Comparison of ENCODE assay signal across 8 mouse cellular contexts in the genomic region with DNA sequence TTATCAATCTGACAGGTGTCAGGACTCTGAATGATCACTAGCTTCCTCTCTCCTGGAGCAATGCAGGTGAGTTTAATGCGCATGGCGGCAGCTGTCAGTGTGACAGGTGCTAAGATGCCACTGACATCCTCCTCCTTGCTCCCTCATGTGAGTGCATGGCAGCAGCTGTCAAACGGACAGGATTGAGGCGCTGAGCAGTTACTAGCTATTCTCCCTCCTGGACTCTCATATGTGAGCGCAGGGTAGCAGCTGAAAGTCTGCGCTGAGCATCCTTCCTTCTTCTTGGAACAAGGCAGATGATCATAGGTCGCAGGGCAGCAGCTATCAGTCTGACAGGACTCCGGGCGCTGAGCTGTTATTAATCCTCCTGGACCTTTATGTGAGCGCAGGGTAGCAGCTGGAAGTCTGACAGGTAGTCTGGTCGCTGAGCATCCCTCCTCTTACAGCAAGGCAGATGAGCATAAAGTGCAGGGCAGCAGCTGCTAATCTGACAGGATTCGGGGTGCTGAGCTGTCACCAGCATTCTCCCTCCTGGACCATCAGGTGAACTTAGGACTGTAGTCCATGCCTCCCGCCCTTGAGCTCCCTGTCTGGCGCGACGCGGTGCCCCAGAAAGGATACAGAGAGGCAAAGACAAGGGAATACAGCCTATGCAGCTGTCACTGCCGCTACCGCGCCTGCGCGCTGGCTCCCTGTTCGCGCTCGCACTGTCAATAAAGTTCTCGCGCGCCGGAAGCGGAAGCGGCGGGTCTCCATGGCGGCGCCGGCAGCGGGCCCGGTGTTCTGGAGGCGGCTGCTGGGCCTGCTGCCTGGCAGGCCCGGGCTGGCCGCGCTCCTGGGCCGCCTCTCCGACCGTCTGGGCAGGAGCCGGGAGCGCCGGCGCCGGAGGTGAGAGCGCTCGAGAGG. TPM values are rescaled to one million over a fixed set of nuclear protein-coding genes. Genes with fewer than 3 reads are reported as not detected.
DNase-seq lines count a peak whose midpoint lies in the region; ATAC-seq and TF ChIP-seq lines count a peak whose summit lies in the region.

A gene (plus strand): TSS at position 167 of the 906 bp plus-strand sequence.

- no peaks in the 10 kb centered on the region for H3K27me3 ChIP-seq in embryonic facial prominence, embryonic 14.5 days (replicated peaks; ENCODE audit: control insufficient read depth, insufficient read depth, low read length)
- peaks cover 4% of the 10 kb centered on the region; the same call in 1 of the 2 replicates for H3K27me3 ChIP-seq in limb, embryonic 15.5 days
- no peaks in the 10 kb centered on the region for H3K27me3 ChIP-seq in midbrain, postnatal 0 days (ENCODE audit: insufficient read depth, low read length)

- H3K9me3 ChIP-seq in embryonic facial prominence, embryonic 14.5 days (ENCODE audit: control insufficient read depth, low read length): no peaks in the 10 kb centered on the region
- no peaks in the 10 kb centered on the region for H3K9me3 ChIP-seq in limb, embryonic 15.5 days
- no peaks in the 10 kb centered on the region for H3K9me3 ChIP-seq in midbrain, postnatal 0 days (ENCODE audit: low read length)

- TF ChIP-seq CTCF in midbrain, postnatal 0 days (IDR thresholded peaks at IDR 0.05): no peak

- WGBS in embryonic facial prominence, embryonic 14.5 days: 11% methylated on average over 31 of the region's 51 CpGs
- WGBS in limb, embryonic 15.5 days: 7% methylated on average over 51 of the region's 51 CpGs
- WGBS in midbrain, postnatal 0 days: 5% methylated on average over 51 of the region's 51 CpGs

- H3K27ac ChIP-seq in embryonic facial prominence, embryonic 14.5 days (replicated peaks; ENCODE audit: low read depth, low read length): peak within 1 kb of the TSS; percentile 61
- H3K27ac ChIP-seq in limb, embryonic 15.5 days: peak within 1 kb of the TSS; percentile 69
- H3K27ac ChIP-seq in midbrain, postnatal 0 days (ENCODE audit: low read depth, low read length): peak within 1 kb of the TSS; percentile 90

- peak within 1 kb of the TSS; percentile 100 for H3K4me3 ChIP-seq in embryonic facial prominence, embryonic 14.5 days (ENCODE audit: low read depth, low read length)
- H3K4me3 ChIP-seq in limb, embryonic 15.5 days: peak within 1 kb of the TSS; percentile 100
- peak within 1 kb of the TSS; percentile 100 for H3K4me3 ChIP-seq in midbrain, postnatal 0 days (ENCODE audit: low read depth, low read length)

- peaks cover 9% of the 10 kb centered on the region for H3K4me1 ChIP-seq in embryonic facial prominence, embryonic 14.5 days (ENCODE audit: control insufficient read depth, insufficient read depth, low read length)
- H3K4me1 ChIP-seq in limb, embryonic 15.5 days: peaks cover 26% of the 10 kb centered on the region
- H3K4me1 ChIP-seq in midbrain, postnatal 0 days (ENCODE audit: insufficient read depth, low read length): peaks cover 17% of the 10 kb centered on the region

- DNase-seq in 416B (ENCODE audit: low read depth): peak; percentile 84
- DNase-seq in adrenal gland, postnatal 4 days (ENCODE audit: low spot score in 2 of 2): peak; percentile 85 to 86
- DNase-seq in embryonic facial prominence, embryonic 14.5 days (ENCODE audit: low spot score): peak; percentile 93
- peak; percentile 89 for DNase-seq in heart, adult 8-10 months (ENCODE audit: low spot score)
- DNase-seq in kidney, adult 8-10 months: peak; percentile 84 to 90
- DNase-seq in midbrain, postnatal 0 days (ENCODE audit: low spot score): peak; percentile 95
- peak; percentile 83 to 93 for DNase-seq in spleen, postnatal 10 days (ENCODE audit: low spot score in 2 of 2)

- peak; percentile 91 for ATAC-seq in embryonic facial prominence, embryonic 14.5 days (ENCODE audit: low read depth)
- peak; percentile 75 for ATAC-seq in limb, embryonic 15.5 days (ENCODE audit: insufficient number of reproducible peaks, low FRiP score, low TSS enrichment, low read depth)
- peak; percentile 89 for ATAC-seq in midbrain, postnatal 0 days (ENCODE audit: low FRiP score)

- no peaks in the 10 kb centered on the region for H3K36me3 ChIP-seq in embryonic facial prominence, embryonic 14.5 days (ENCODE audit: control insufficient read depth, insufficient read depth, low read length)
- no peaks in the 10 kb centered on the region for H3K36me3 ChIP-seq in limb, embryonic 15.5 days
- H3K36me3 ChIP-seq in midbrain, postnatal 0 days (ENCODE audit: insufficient read depth, low read length): no peaks in the 10 kb centered on the region

- H3K9ac ChIP-seq in embryonic facial prominence, embryonic 14.5 days (ENCODE audit: low read depth, low read length): peak within 1 kb of the TSS; percentile 90
- peak within 1 kb of the TSS; percentile 85 for H3K9ac ChIP-seq in limb, embryonic 15.5 days
- H3K9ac ChIP-seq in midbrain, postnatal 0 days (replicated peaks; ENCODE audit: low read length, poor library complexity, severe bottlenecking): peak within 1 kb of the TSS; percentile 88

- H3K4me2 ChIP-seq in embryonic facial prominence, embryonic 14.5 days (ENCODE audit: low read depth, low read length): peak within 1 kb of the TSS; percentile 88
- H3K4me2 ChIP-seq in limb, embryonic 15.5 days: peak within 1 kb of the TSS; percentile 92
- peak within 1 kb of the TSS; percentile 81 for H3K4me2 ChIP-seq in midbrain, postnatal 0 days (ENCODE audit: low read depth, low read length, poor library complexity, severe bottlenecking)

RNA-seq across cellular contexts. Expression of the gene that starts here (rescaled TPM):
- total RNA-seq in adrenal gland, postnatal 4 days (2021): 10 to 100 TPM; 39.1 to 40.4 TPM
- 31.0 and 34.7 TPM in 2 replicates for polyA plus RNA-seq in embryonic facial prominence, embryonic 14.5 days (2014; fragmentation: Nextera tagmentation; extraction: Ambion mirVana)
- 10 to 100 TPM; 16.4 to 20.6 (median 19.2) TPM for total RNA-seq in heart, adult 8-10 months (2022)
- polyA plus RNA-seq in limb, embryonic 15.5 days (2015; fragmentation: Nextera tagmentation; extraction: Ambion mirVana): 35.5 and 37.8 TPM in 2 replicates
- 62.0 and 72.2 TPM in 2 replicates for total RNA-seq in midbrain, postnatal 0 days (2014; rRNA removed)
- polyA plus RNA-seq in midbrain, postnatal 0 days (2015; fragmentation: Nextera tagmentation; extraction: Ambion mirVana): 55.0 and 61.8 TPM in 2 replicates

Comparison
In these comparisons a context has a peak if more than half of its experiments do, and no peak if none do; other contexts are left out.
1. Peak in every context shown above with its lines: DNase-seq, ATAC-seq, H3K4me3 ChIP-seq and H3K27ac ChIP-seq.